Mouse (Mus musculus) C2C12 (cell line): ENCODE measurements around the gene Pou2f3. TPM values are rescaled to one million over a fixed set of nuclear protein-coding genes. Genes with fewer than 3 reads are reported as not detected.

Experiments used
- H3K27me3 ChIP-seq: one replicate; pipeline ENCODE4 v1.6.1; 2011; ENCODE audit not compliant: control insufficient read depth, insufficient read depth, insufficient read length
- H3K36me3 ChIP-seq: one replicate; pipeline ENCODE4 v1.6.1; 2011; ENCODE audit not compliant: control insufficient read depth, insufficient read depth
- H3K4me3 ChIP-seq: one replicate; pipeline ENCODE4 v1.5.1; 2011; ENCODE audit warnings: mild to moderate bottlenecking, control low read depth; ENCODE audit not compliant: poor library complexity, insufficient read depth, severe bottlenecking
- H3K79me2 ChIP-seq: one replicate; pipeline ENCODE4 v1.6.1; 2011; ENCODE audit not compliant: control insufficient read depth, insufficient read depth
- H3K79me3 ChIP-seq: one replicate; pipeline ENCODE4 v1.6.1; 2011; ENCODE audit warnings: low read depth, control low read depth
- H3ac ChIP-seq: one replicate; pipeline ENCODE3; 2011; ENCODE audit warnings: low read depth; ENCODE audit not compliant: control insufficient read depth, insufficient read length
- CEBPB ChIP-seq: IDR thresholded peaks from one replicate; pipeline ENCODE4 v1.6.1; 2011; ENCODE audit warnings: low read depth, mild to moderate bottlenecking, control low read depth, moderate library complexity
- CTCF ChIP-seq: IDR thresholded peaks from one replicate; pipeline ENCODE4 v1.5.1; 2011; ENCODE audit not compliant: control insufficient read depth, insufficient read depth, insufficient read length
- FOSL1 ChIP-seq: IDR thresholded peaks from one replicate; pipeline ENCODE4 v1.8.0; 2011; ENCODE audit warnings: mild to moderate bottlenecking, low read length; ENCODE audit not compliant: poor library complexity, insufficient read depth, severe bottlenecking
- MAX ChIP-seq: IDR thresholded peaks from one replicate; pipeline ENCODE4 v1.6.1; 2011; ENCODE audit warnings: mild to moderate bottlenecking, control low read depth
- MYOD1 ChIP-seq: IDR thresholded peaks from one replicate; pipeline ENCODE4 v1.6.1; 2011; ENCODE audit warnings: low read depth; ENCODE audit not compliant: control insufficient read depth, insufficient read length
- MYOG ChIP-seq: IDR thresholded peaks from one replicate; pipeline ENCODE4 v1.6.1; 2011; ENCODE audit not compliant: control insufficient read depth, insufficient read length; ENCODE audit errors: extremely low read depth
- USF1 ChIP-seq: IDR thresholded peaks from one replicate; pipeline ENCODE4 v1.6.1; 2011; ENCODE audit warnings: low read depth, mild to moderate bottlenecking, control low read depth, moderate library complexity
- long read RNA-seq, 2 experiments: library from polyadenylated mRNA; unstranded; transcript quantifications; one replicate each; pipeline ENCODE4 v2.0.0; 2019 to 2020
- polyA plus RNA-seq: library from polyadenylated mRNA; unstranded; fragments of >200 nt; fragmentation: generic; extraction: Trizol; gene quantifications from one replicate; pipeline ENCODE4 v1.2.1, GENCODE M21; 2012; ENCODE audit warnings: missing spikeins

Gene Pou2f3
- not detected for polyA plus RNA-seq
- long read RNA-seq, experiment 1 = 0 reads
- long read RNA-seq, experiment 2 = 0 reads

DNA sequence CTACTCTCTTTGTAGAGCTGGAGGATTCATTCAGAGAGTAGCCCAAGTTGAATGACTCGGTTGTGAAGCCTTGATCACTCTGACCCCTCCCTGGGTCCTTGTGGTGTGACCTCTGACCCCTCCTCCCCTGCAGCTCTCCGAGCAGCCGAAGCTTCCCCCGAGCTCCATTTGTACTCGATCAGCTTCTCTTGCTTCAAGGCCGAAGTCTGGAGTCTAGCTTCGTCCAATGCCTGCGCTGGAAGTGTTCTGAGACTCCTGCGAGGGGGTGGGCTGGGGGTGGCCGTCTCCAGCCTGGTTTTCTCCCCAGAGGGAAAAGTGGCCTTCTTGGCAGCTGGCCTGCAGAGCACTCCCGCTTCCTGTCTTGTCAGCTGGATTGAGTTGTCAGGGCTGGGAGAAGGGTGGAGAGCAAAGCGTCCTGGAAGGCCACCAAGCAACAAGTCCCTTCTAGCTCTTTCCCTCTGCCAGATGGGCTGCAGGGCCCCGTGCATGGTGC, at the start of gene Pou2f3:
Gene Pou2f3 (minus strand): TSS at position 180 of the 493 bp plus-strand sequence.
- Histone ChIP-seq H3ac (no peak within 1 kb of the TSS), H3K79me3 (no peaks in the 10 kb centered on the region), H3K79me2 (no peaks in the 10 kb centered on the region), H3K36me3 (no peaks in the 10 kb centered on the region), H3K27me3 (peaks cover 15% of the 10 kb centered on the region), H3K4me3 (no peak within 1 kb of the TSS)
- TF ChIP-seq CEBPB = no peak
- no peak for TF ChIP-seq MAX
- no peak for TF ChIP-seq FOSL1
- TF ChIP-seq MYOD1 = no peak
- TF ChIP-seq MYOG = no peak
- TF ChIP-seq CTCF = no peak
- no peak for TF ChIP-seq USF1

DNA sequence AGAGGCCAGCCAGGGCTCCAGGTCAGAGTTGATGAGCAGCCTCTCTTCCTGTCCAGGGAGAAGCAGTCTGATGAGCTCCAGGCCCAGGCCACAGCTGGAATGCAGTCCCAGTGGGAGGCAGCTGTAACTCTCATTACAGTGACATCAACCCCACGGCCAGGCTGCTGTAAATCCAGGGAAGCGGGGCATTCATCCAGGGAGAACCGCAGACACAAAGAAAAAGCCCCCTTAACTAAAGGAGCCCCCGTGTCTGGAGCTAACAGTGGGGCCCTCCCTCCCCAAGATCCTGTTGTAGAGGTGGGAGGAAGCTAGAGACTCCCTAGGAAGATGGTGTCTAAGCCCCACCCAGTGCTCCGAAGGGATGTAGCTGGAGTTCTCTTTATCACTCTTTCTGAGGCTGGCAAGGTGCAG, 43.1 kb upstream of the Pou2f3 start:
- no peak overlapping the region for H3ac ChIP-seq
- TF ChIP-seq USF1 = no peak
- TF ChIP-seq CTCF = no peak
- no peak for TF ChIP-seq MYOG
- TF ChIP-seq MAX = no peak
- TF ChIP-seq FOSL1 = no peak
- TF ChIP-seq CEBPB = no peak
- no peaks in the 10 kb centered on the region for H3K36me3 ChIP-seq
- H3K79me2 ChIP-seq = no peaks in the 10 kb centered on the region
- H3K27me3 ChIP-seq = no peaks in the 10 kb centered on the region
- no peaks in the 10 kb centered on the region for H3K79me3 ChIP-seq
- no peak overlapping the region for H3K4me3 ChIP-seq

DNA sequence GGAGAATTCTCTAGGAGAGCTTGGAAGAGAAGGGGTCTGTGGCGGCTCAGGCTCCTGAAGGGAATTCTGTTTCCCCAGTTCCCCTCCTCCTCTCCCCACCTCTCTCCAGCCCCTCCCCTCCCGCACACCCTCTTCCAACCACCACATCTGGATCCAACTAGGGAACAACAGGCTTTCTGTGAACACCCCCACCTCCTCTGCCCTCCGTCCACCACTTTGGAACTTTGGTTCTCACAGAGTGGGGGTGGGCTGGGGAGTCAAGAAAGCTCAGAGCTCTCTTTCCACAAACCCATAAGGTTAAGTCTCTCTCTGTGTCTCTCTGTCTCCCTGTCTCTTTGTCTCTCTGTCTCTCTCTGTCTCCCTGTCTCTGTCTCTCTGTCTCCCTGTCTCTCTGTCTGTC, 42.6 kb upstream of the Pou2f3 start:
- H3K79me2 ChIP-seq = no peaks in the 10 kb centered on the region
- H3K36me3 ChIP-seq = no peaks in the 10 kb centered on the region
- TF ChIP-seq MYOG = no peak
- no peak for TF ChIP-seq CTCF
- no peak for TF ChIP-seq CEBPB
- no peak for TF ChIP-seq FOSL1
- no peak for TF ChIP-seq MYOD1
- TF ChIP-seq MAX = no peak
- TF ChIP-seq USF1 = no peak
- no peak overlapping the region for H3ac ChIP-seq
- H3K4me3 ChIP-seq = no peak overlapping the region
- H3K79me3 ChIP-seq = no peaks in the 10 kb centered on the region
- no peaks in the 10 kb centered on the region for H3K27me3 ChIP-seq

DNA sequence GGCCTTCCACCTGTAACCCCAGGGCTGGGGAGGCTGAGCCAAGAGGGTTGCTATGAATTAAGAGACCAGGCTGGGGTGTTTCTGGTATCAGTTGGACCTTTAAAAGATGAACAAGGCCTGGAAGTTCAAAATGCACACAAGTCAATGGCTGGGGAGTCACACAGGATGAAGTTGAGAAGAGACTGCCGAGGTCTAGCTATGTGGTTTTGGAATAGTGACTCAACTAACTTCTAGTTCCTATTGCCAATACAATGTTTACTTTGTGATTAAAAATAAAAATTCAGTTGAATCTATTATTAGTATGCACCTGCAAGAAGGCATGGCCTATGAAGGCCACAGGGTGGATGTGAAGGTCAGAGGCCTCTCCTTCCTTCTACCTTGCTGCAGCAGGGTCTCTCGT, 41.6 kb upstream of the Pou2f3 start:
- Histone ChIP-seq H3K27me3 (no peaks in the 10 kb centered on the region), H3ac (no peak overlapping the region), H3K79me3 (no peaks in the 10 kb centered on the region), H3K4me3 (no peak overlapping the region), H3K36me3 (no peaks in the 10 kb centered on the region), H3K79me2 (no peaks in the 10 kb centered on the region)
- TF ChIP-seq CTCF (no peak), MYOD1 (no peak), CEBPB (no peak), USF1 (no peak), MAX (no peak), FOSL1 (no peak), MYOG (no peak)

DNA sequence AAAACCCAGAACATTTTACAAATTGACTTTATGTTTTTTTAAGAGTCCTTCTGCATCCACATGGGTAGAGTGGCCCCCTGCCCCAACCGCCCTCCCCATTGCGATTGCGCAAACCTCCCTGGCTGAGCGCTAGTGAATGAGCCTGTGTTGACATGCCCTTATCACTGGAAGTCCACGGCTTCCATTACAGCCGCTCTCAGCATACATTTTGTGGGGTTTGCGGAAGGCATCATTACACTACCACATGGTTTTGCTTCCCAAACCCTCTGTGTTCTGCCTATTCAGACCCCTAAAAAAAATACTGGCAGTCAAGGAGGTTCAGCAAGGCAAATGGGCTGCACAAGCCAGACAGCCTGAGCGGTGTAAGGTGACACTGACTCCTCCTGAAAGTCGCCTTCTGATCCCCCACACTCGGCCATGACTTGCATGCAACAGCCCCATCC, 36.6 kb upstream of the Pou2f3 start:
- H3K4me3 ChIP-seq = no peak overlapping the region
- TF ChIP-seq CEBPB = peak; percentile 35
- no peak for TF ChIP-seq MYOG
- H3K27me3 ChIP-seq = no peaks in the 10 kb centered on the region
- H3ac ChIP-seq = no peak overlapping the region
- no peaks in the 10 kb centered on the region for H3K79me2 ChIP-seq
- no peaks in the 10 kb centered on the region for H3K36me3 ChIP-seq
- no peaks in the 10 kb centered on the region for H3K79me3 ChIP-seq
